Mouse (Mus musculus): Measurements from ENCODE around the gene Mfsd12.

Mfsd12 gene

DNA sequence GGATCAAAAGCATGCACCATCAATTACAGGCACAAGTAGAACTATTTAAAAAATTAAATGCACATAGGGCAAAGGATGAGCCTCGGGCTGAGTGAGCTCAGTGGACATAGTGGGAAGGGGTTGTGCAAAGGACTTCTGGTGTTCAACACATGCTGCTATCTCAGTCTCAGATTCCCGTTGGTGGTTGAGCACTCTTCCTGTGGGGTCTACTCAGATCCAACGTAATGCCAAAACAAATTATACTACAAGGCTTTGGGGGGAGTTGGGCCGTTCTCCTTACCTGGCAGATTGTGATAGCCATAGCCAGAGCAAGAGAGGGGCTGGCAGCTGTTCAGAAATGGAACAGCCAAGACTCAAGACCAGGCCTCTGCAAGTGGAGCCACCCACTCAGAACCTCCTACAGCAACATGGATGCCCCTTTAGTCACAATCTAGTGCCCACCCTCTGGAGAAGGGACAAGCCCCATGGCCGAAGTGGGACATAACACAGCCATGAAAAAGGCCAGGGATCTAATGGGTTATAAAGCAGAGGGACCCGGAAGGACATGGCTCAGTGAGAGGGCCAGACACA, 22.6 kb downstream of the Mfsd12 start:
- no peak for DNase-seq (ENCODE audit: low spot score in 2 of 2)

DNA sequence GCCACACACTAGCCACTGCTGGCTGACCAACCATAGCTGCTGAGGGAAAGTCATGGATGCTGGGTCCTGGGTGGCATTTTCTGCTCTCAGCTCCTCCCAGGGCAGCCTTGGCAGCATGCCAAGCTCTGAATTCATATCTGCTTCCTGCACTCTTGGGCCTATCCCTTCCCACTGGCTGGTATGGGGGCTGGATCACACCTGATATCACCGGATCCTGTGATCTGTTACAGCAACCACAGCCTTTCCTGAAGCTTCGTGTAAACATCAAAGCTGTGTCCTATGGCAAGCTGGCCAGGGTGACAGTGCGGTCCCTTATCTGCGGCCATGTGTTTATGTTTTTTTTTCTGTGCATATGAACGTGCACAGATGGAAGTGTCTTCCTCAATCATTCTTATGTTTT, 24.7 kb downstream of the Mfsd12 start:
- no peak for DNase-seq (ENCODE audit: low spot score in 2 of 2)

GRCm38 (mm10) chr10:81383802-81384604, 26.7 kb downstream of the Mfsd12 start, which contains the start of the genes Dohh and Gm48551:
Gene Dohh (plus strand): TSS chr10:81384428.
Gene Gm48551 (plus strand): TSS chr10:81384466.
- peak; percentile 97 to 98 for DNase-seq (ENCODE audit: low spot score in 2 of 2)

GRCm38 (mm10) chr10:81384605-81384982, 27.3 kb downstream of the Mfsd12 start:
- DNase-seq (ENCODE audit: low spot score in 2 of 2) = no peak

- no peak for DNase-seq (ENCODE audit: low spot score in 2 of 2)
Measured at GRCm38 (mm10) chr10:81385603-81386306, 28.5 kb downstream of the Mfsd12 start.

GRCm38 (mm10) chr10:81387716-81388115, 30.4 kb downstream of the Mfsd12 start:
- DNase-seq (ENCODE audit: low spot score in 2 of 2) = no peak

DNA sequence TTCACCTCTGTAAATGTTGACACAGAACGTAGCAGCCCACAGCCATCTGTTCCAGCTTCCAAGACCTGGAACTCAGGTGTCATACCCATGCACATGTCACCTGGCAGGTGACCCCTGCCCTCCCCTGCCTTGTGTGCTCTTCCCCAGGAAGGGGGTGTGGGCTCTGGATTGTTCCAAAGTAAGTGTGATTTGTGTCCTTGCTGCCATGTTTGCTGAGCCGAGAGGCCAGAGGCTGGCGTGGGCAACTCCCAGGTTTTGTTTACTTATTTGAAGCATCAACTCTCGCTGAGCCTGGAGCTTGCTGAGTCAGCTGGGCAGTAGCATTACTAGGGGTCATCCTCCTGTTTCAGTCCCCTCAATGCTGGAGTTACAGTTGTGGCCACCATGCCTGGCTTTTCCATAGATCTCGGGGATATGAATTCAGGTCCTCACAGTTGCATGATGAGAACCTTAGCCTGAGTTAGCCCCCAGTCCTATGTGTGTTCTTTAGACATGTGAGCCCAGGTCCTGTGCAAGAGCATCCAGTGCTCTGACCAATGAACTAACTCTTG, 31.3 kb downstream of the Mfsd12 start, which contains the start of gene Gm48552:
Gene Gm48552, plus strand, starts transcription at position 501 of the 551 bp plus-strand sequence.
- DNase-seq (ENCODE audit: low spot score in 2 of 2) = no peak

DNA sequence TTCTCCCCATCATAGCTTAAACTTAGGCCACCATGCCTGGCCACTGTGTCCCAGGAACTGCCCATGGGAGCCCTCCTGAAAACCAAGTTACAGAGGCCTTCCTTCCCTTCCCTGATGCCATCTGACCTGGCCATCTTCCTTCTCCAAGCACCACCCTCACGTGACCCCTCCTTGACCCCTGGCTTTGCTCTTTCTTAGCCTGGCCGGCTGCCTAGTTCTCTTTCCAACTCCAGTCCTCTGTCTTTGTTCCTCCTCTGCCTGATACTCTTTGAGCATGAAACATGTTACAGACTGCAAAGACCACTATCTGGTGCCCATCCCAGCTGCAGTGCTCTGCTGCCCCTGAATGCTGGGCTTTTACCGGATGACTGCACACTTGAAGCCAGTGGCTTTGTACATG, 32.1 kb downstream of the Mfsd12 start:
- DNase-seq (ENCODE audit: low spot score in 2 of 2) = no peak

GRCm38 (mm10) chr10:81389801-81390677, 32.7 kb downstream of the Mfsd12 start:
- peak in 1 of 2 experiments; percentile 70 for DNase-seq (ENCODE audit: low spot score in 2 of 2)

- no peak for DNase-seq (ENCODE audit: low spot score in 2 of 2)
Measured at GRCm38 (mm10) chr10:81390678-81390965, 33.3 kb downstream of the Mfsd12 start.

DNA sequence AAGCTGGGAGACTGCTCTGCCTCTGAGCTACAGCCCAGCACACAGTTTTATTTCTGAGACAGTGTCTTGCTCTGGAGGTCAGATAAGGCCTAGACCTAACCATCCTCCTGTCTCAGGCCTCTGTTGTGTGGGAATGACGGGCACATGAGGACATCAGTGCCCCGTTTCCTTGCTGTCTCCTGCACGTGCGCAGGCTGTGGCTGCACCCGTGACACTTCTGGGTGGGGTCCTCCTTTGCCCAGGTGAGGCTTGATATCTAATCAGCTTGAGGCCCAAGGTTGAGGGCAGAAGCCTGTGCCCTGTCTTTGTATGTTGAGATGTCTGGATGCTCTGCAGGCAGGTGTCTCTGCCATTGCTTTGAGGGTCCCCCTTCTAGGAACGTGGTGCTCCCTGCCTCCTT, 35.0 kb downstream of the Mfsd12 start:
- no peak for DNase-seq (ENCODE audit: low spot score in 2 of 2)

DNA sequence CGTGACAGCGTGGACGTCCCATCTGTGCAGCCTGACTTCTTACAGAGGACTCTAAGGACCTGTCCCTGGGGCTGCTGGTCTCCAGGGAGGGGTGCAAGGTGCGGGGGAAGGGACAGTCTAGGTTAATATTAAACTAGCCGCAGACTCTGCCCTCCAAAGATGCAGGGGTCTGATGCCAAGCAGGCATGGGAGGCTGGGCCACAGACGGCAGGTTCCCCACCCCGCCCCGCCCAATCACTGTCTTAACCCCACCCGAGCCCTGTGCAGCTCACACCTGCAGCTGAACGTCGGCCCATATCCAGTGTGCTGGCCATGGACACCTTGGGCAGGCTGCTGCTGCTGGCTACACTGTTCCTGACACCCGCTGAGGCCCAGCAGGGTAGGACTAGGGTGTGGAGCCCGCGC, 35.5 kb downstream of the Mfsd12 start, which contains the start of gene Smim24:
Gene Smim24, plus strand, starts transcription at position 271 of the 405 bp plus-strand sequence.
- DNase-seq (ENCODE audit: low spot score in 2 of 2) = no peak

GRCm38 (mm10) chr10:81393456-81394063, 36.3 kb downstream of the Mfsd12 start:
- no peak for DNase-seq (ENCODE audit: low spot score in 2 of 2)

DNA sequence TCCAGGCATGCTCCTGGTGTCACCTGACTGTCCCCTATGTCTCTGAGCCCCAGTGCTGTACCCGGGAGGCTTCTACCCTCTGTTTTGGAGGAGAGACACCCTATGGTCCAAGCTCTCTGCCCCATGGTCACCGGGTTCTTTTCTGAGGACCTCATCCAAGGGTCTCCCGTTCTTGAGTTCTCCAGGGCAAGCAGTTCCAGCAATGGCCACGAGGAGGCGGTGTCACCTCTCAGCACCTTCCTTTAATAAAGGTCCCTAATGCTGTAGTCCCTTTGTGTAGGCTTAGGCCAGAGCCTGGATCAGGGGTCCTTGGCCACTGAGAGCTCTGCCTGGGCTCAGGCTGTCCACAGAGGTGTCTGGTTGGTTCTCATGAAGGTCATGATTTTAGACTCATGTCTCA, 37.8 kb downstream of the Mfsd12 start:
- DNase-seq (ENCODE audit: low spot score in 2 of 2) = peak in 1 of 2 experiments; percentile 66

- no peak for DNase-seq (ENCODE audit: low spot score in 2 of 2)
Measured at GRCm38 (mm10) chr10:81395865-81396264, 38.6 kb downstream of the Mfsd12 start.

DNA sequence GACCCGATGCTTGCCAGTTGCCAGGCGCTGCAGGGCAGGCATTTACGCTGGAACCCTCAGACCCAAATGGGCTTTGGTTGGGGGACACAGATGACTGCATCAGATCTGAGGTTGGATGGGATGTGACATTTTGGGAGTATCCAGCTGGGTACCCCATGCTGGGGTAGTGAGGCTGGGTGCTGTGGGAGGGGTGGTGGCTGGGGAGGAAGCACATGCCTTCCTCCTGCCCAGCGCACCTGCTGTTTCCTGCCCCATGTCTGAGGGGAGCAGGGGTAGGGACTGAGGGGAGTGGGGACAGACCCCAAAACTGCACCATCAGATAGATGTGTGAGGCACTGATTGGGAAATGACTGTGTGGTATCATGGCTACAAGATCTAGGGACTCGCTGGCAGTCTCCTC, 39.5 kb downstream of the Mfsd12 start:
- no peak for DNase-seq (ENCODE audit: low spot score in 2 of 2)

GRCm38 (mm10) chr10:81399296-81399695, 42.0 kb downstream of the Mfsd12 start:
- no peak for DNase-seq (ENCODE audit: low spot score in 2 of 2)

DNA sequence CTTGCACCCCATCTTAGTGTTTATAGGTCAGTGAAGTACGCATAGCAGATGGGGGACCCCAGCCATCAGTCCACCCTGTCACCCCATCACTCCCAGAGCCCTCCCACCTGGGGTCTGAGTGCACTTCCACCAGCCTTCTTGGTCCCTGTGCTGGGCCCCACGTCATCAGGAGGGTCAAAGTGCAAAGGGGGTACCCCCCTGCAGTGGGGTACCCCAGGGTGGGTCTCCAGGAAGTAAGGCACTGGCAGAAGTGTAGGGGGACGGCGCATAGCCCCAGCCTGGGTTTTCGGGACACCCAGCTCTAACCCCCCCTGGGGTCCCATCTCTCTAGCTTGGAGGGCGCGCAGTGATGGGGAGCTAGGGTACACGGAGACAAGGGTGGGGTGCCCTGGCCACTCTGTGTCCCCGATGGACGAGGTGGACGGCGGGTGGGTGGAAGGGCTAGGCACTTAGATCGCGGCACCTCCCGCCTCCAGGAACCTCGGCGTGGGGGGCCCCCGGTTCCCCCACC, 42.6 kb downstream of the Mfsd12 start:
- no peak for DNase-seq (ENCODE audit: low spot score in 2 of 2)

DNA sequence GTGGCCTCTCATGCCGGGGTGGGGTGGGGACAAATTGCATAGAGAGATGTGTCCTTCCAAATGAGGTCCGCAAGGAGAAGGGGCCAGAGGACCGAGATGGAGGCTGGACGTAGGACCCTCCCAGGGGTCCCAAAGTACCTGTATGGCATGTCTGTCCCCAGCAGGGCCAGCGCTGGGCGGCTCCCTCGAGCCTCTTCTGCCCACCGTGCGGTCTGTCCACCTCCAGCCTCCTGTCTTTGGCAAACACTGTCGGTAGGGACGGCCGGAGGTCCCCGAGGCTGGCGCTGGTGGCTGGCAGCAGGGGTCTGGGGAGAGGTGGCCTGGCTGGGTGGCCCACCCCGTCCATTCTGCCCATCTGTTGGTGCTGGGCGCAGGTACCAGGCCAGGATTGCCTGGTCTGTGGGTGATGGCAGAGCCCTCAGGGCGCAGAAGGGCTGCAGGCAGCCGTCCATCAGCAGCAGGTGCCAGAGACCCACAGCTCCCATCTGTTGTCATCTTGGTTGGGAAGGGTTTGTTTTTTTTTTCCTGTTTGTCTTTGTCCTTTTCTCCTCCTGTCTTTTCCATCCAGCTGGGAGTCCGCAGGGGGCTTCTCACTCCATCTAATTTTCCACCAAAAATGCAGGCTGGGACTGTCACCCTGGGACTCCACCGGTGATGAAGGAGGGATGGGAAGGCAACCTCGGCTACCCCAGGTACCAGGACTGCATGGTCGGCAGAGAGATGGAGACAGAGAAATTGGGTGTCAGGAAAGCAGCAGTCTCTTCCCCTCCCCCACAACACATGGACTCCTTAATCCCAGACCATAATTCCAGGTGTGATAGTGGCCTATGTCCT, 43.3 kb downstream of the Mfsd12 start:
- DNase-seq (ENCODE audit: low spot score in 2 of 2) = no peak

DNA sequence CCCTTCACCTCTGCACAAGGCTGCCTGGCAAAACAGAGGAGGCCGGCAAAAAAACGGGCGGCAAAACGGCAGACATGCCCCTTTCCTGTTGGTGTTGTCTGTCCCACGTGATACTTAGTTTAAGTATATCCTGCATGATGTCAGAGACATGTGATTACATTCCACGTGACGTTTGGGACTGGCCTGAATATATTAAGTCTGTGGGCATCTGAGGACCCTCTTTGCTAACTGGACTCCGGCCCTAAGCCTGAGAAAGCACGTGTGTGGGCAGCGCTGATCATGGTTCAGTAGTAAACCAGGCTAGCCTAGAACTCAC, 43.9 kb downstream of the Mfsd12 start:
- DNase-seq (ENCODE audit: low spot score in 2 of 2) = no peak
